Mouse (Mus musculus): ENCODE results near the gene Clcnkb. TPM values are rescaled to one million over a fixed set of nuclear protein-coding genes. Genes with fewer than 3 reads are reported as not detected.

Clcnkb gene
- polyA plus RNA-seq, 1 experiment from 2014 or later: not detected

- Histone ChIP-seq H3K27ac (no peak overlapping the region), H3K4me3 (no peak overlapping the region), H3K9ac (no peak overlapping the region), H3K4me2 (replicated peaks) (no peak overlapping the region), H3K4me1 (0 out of 2 replicates have a peak, but pooled peaks cover 7% of the 10 kb centered on the region), H3K36me3 (no peaks in the 10 kb centered on the region), H3K9me3 (no peaks in the 10 kb centered on the region), H3K27me3 (peaks cover 9% of the 10 kb centered on the region; the same call in 1 of the 2 replicates)
- ATAC-seq (ENCODE audit: low FRiP score, low read depth): no peak
- 78% methylated on average over 12 of the region's 12 CpGs for WGBS
Observed at GRCm38 (mm10) chr4:141391293-141391692, 24.5 kb downstream of the Clcnkb start.

- Histone ChIP-seq H3K9me3 (no peaks in the 10 kb centered on the region), H3K4me3 (no peak overlapping the region), H3K27ac (no peak overlapping the region), H3K4me1 (peaks cover 10% of the 10 kb centered on the region), H3K36me3 (no peaks in the 10 kb centered on the region), H3K4me2 (replicated peaks) (no peak overlapping the region), H3K9ac (no peak overlapping the region), H3K27me3 (peaks cover 7% of the 10 kb centered on the region)
- WGBS: 67% methylated on average over 18 of the region's 18 CpGs
- ATAC-seq (ENCODE audit: low FRiP score, low read depth): no peak
Observed at GRCm38 (mm10) chr4:141389366-141390150, 26.3 kb downstream of the Clcnkb start.

- no peak overlapping the region for H3K27ac ChIP-seq
- peaks cover 12% of the 10 kb centered on the region for H3K4me1 ChIP-seq
- ATAC-seq (ENCODE audit: low FRiP score, low read depth): no peak
- WGBS: 58% methylated on average over 5 of the region's 5 CpGs
- peaks cover 23% of the 10 kb centered on the region for H3K27me3 ChIP-seq
- H3K36me3 ChIP-seq: no peaks in the 10 kb centered on the region
- H3K9ac ChIP-seq: no peak overlapping the region
- H3K9me3 ChIP-seq: no peaks in the 10 kb centered on the region
- no peak overlapping the region for H3K4me3 ChIP-seq
- no peak overlapping the region for H3K4me2 ChIP-seq (replicated peaks)
Observed at GRCm38 (mm10) chr4:141387933-141388332, 27.9 kb downstream of the Clcnkb start.

GRCm38 (mm10) chr4:141387093-141387784, 28.6 kb downstream of the Clcnkb start:
- H3K4me2 ChIP-seq (replicated peaks): no peak overlapping the region
- H3K9me3 ChIP-seq: no peaks in the 10 kb centered on the region
- 18% methylated on average over 5 of the region's 5 CpGs for WGBS
- H3K4me1 ChIP-seq: peaks cover 19% of the 10 kb centered on the region
- peaks cover 30% of the 10 kb centered on the region for H3K27me3 ChIP-seq
- no peak overlapping the region for H3K27ac ChIP-seq
- no peak overlapping the region for H3K4me3 ChIP-seq
- H3K36me3 ChIP-seq: no peaks in the 10 kb centered on the region
- H3K9ac ChIP-seq: no peak overlapping the region
- no peak for ATAC-seq (ENCODE audit: low FRiP score, low read depth)

- no peak for ATAC-seq (ENCODE audit: low FRiP score, low read depth)
- 68% methylated on average over 7 of the region's 7 CpGs for WGBS
- H3K4me3 ChIP-seq: no peak overlapping the region
Observed at GRCm38 (mm10) chr4:141386150-141386549, 29.7 kb downstream of the Clcnkb start.

GRCm38 (mm10) chr4:141385275-141385674, 30.5 kb downstream of the Clcnkb start:
- Histone ChIP-seq H3K27ac (no peak overlapping the region), H3K27me3 (peaks cover 50% of the 10 kb centered on the region), H3K4me1 (peaks cover 23% of the 10 kb centered on the region), H3K4me3 (no peak overlapping the region), H3K9ac (no peak overlapping the region), H3K36me3 (no peaks in the 10 kb centered on the region), H3K9me3 (no peaks in the 10 kb centered on the region), H3K4me2 (replicated peaks) (0 out of 2 replicates have a peak overlapping the region, but pooled peaks have one; percentile 27)
- no peak for ATAC-seq (ENCODE audit: low FRiP score, low read depth)
- WGBS: 0% methylated on average over 7 of the region's 7 CpGs

More at GRCm38 (mm10) chr4:141386150-141386549, 29.7 kb downstream of the Clcnkb start:
- Histone ChIP-seq H3K4me2 (replicated peaks) (no peak overlapping the region), H3K36me3 (no peaks in the 10 kb centered on the region), H3K4me1 (peaks cover 23% of the 10 kb centered on the region), H3K27ac (no peak overlapping the region), H3K9ac (no peak overlapping the region), H3K9me3 (no peaks in the 10 kb centered on the region), H3K27me3 (peaks cover 41% of the 10 kb centered on the region)

- peak; percentile 52; the same call in 1 of the 2 replicates for ATAC-seq (ENCODE audit: low FRiP score, low read depth)
- Histone ChIP-seq H3K4me1 (peaks cover 23% of the 10 kb centered on the region), H3K9me3 (no peaks in the 10 kb centered on the region), H3K27me3 (peaks cover 60% of the 10 kb centered on the region), H3K9ac (peak overlapping the region; percentile 63), H3K27ac (no peak overlapping the region), H3K36me3 (no peaks in the 10 kb centered on the region), H3K4me2 (replicated peaks) (peak overlapping the region; percentile 73), H3K4me3 (peak overlapping the region; percentile 42)
- under 1% methylated on average over 25 of the region's 25 CpGs for WGBS
Observed at GRCm38 (mm10) chr4:141382406-141382805, 33.4 kb downstream of the Clcnkb start.

GRCm38 (mm10) chr4:141379674-141380073, 36.1 kb downstream of the Clcnkb start:
- Histone ChIP-seq H3K4me1 (peaks cover 16% of the 10 kb centered on the region), H3K9me3 (no peaks in the 10 kb centered on the region), H3K27ac (no peak overlapping the region), H3K36me3 (no peaks in the 10 kb centered on the region), H3K9ac (no peak overlapping the region), H3K27me3 (peaks cover 54% of the 10 kb centered on the region), H3K4me3 (no peak overlapping the region), H3K4me2 (replicated peaks) (no peak overlapping the region)
- WGBS: 66% methylated on average over 8 of the region's 8 CpGs
- no peak for ATAC-seq (ENCODE audit: low FRiP score, low read depth)

GRCm38 (mm10) chr4:141372426-141372825, 43.4 kb downstream of the Clcnkb start:
- H3K9ac ChIP-seq: no peak overlapping the region
- no peak overlapping the region for H3K27ac ChIP-seq
- no peak for ATAC-seq (ENCODE audit: low FRiP score, low read depth)
- H3K27me3 ChIP-seq: peaks cover 27% of the 10 kb centered on the region
- no peak overlapping the region for H3K4me2 ChIP-seq (replicated peaks)
- H3K4me3 ChIP-seq: no peak overlapping the region
- H3K36me3 ChIP-seq: no peaks in the 10 kb centered on the region
- H3K9me3 ChIP-seq: no peaks in the 10 kb centered on the region
- H3K4me1 ChIP-seq: peaks cover 6% of the 10 kb centered on the region; the same call in 1 of the 2 replicates
- 91% methylated on average over 5 of the region's 5 CpGs for WGBS

GRCm38 (mm10) chr4:141367997-141368791, 47.6 kb downstream of the Clcnkb start, which contains the start of gene Fam131c:
TSS of gene Fam131c (plus strand) at chr4:141368220.
- WGBS: 1% methylated on average over 69 of the region's 71 CpGs
- ATAC-seq (ENCODE audit: low FRiP score, low read depth): 0 out of 2 replicates have a peak, but pooled peaks have one; percentile 24
- Histone ChIP-seq H3K27ac (no peak within 1 kb of the TSS), H3K4me3 (peak within 1 kb of the TSS; percentile 58), H3K36me3 (no peaks in the 10 kb centered on the region), H3K9me3 (no peaks in the 10 kb centered on the region), H3K4me1 (peaks cover 6% of the 10 kb centered on the region; the same call in 1 of the 2 replicates), H3K4me2 (replicated peaks) (peak within 1 kb of the TSS; percentile 97), H3K9ac (peak within 1 kb of the TSS; percentile 72), H3K27me3 (peaks cover 66% of the 10 kb centered on the region)

- Histone ChIP-seq H3K9me3 (no peaks in the 10 kb centered on the region), H3K9ac (no peak overlapping the region), H3K4me2 (replicated peaks) (no peak overlapping the region), H3K36me3 (no peaks in the 10 kb centered on the region), H3K27ac (no peak overlapping the region), H3K27me3 (peaks cover 71% of the 10 kb centered on the region), H3K4me3 (no peak overlapping the region), H3K4me1 (peaks cover 6% of the 10 kb centered on the region; the same call in 1 of the 2 replicates)
- WGBS: 47% methylated on average over 7 of the region's 7 CpGs
- no peak for ATAC-seq (ENCODE audit: low FRiP score, low read depth)
Observed at GRCm38 (mm10) chr4:141365876-141366275, 49.9 kb downstream of the Clcnkb start.
